Mouse (Mus musculus): Measurements from ENCODE around the gene Frrs1l.

Frrs1l gene

GRCm38 (mm10) chr4:56912382-56913001 is 77.7 kb downstream of the Frrs1l start:
- DNase-seq (ENCODE audit: low spot score), result no peak

DNA sequence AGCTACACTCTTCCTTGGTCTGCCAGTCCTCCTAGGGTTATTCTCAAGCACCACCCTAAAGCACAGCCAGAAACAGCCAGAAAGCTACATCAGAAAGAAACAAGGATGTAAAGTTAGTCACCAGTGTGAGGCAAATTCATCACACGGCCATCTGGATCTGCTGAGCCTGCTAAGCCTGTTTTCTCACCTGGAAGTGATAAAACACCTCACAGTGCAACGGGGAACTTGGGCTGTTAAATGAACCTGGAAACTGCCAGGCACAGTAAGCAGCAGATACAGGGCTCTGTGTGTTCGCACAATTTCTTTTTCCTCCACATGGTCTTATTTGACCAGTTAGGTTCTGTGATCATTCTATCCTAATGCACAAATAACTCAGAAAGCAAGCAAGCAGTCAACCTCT is 80.6 kb downstream of the Frrs1l start:
- no peak for DNase-seq (ENCODE audit: low spot score)

- no peak for DNase-seq (ENCODE audit: low spot score)
Measured at GRCm38 (mm10) chr4:56907671-56908070, 82.5 kb downstream of the Frrs1l start.
